Mouse (Mus musculus): Measurements from ENCODE around the gene Kif13a.

GRCm38 (mm10) chr13:46902568-46903255, 27.0 kb downstream of the Kif13a start:
- no peak for TF ChIP-seq POLR2A (IDR thresholded peaks at IDR 0.05; ENCODE audit: borderline replicate concordance, control insufficient read depth, low read depth, low read length)
- no peak for TF ChIP-seq CTCF (IDR thresholded peaks at IDR 0.05; ENCODE audit: control insufficient read depth, insufficient read depth, low read length)

Data from bone marrow, adult 2 months (tissue).